Mouse (Mus musculus): Measurements from ENCODE around the gene Calu.
"Not testable (repeated sequence)": the region's sequence is repeated elsewhere in the genome, so short reads cannot be mapped to it uniquely, and the experiment has no call there.

Gene Calu

DNA sequence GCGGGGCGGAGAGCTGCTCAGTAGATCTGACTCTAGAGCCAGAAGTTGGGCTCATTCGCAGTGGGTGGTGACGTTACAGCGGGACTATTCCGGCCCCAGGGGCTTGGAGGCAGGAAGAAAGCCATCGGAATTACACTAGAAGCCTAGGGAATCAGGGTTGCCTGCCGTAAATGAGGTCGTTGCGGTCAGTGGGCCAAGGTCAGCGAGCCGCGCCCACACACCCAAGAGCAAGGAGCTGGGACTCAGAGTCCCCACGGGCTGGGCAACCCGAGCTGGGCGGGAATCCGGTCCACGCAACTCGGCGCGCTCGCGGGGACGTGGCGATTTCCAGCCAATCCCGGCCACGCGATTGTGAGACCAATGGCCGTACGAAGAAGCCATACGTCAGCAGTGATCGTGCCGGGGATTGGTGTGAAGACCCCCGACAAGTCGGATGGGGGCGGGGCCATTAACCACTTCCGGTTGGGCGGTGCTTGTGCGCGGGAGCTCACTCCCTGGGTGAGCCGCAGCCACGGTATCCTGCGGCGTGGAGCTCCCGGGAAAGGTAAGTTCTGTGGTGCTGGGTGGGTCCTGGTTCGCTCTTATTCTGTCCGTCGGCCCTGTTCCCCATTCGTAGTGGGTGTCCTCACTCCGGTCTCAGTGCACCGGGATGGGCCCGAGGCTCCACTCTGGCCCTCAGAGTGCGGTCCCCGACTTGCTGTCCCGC is at the start of gene Calu:
Gene Calu (plus strand): TSS at position 405 of the 706 bp plus-strand sequence.
- DNase-seq: peak; percentile 99

DNA sequence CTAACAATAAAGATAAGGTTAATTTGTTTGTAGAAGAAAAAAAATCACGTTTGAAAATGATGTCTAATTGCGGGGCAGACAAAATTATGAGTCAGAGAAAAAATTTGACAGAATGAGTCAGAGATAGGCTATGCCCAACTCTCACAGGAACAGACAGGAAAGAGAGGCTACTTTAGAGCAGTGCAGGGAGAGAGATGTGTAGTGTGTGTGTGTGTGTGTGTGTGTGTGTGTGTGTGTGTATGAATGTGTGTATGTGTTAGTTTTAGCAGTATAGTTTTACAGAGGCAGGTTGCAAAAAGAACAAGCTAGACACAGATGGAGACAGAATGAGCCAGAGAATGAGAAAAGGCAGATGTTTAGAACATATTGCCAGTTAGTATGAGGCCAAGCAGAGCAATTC is 48.8 kb upstream of the Calu start:
- DNase-seq: no peak

DNA sequence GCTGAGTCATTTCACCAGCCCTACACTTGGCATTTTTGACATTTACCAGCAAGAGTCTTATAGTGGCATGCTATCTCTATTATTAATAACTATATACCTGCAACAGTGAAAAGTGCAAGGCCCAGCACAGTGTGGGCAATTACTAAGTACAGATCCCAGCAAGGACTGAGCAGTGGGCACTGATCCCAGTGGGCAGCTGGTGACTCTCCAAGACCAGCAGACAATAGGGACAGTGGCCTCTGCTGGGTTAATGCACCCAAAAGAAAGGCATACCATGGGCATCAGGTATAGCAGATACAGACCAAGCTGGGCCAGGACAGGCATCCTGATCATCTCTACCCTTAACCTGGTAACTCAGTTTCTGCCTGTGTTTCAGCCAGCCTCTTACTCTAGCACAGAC is 44.6 kb upstream of the Calu start:
- no peak for DNase-seq

DNA sequence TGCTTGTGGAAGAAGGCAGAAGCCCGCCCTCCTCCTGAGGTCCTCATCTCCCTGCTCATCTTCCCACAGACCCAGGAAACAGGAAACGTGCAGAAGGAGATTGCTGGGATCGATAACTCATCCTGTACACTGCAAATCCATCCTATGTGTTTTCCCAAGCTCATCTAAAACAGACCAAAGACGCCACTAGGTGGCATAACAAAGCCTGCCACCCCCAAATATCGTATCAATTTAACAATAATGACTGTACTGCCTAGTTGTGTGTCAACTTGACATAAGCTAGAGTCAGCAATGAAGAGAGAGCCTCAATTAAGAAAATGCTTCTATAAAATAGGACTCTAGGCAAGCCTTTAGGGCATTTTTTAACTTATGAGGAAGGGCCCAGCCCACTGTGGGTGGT is 44.1 kb upstream of the Calu start:
- DNase-seq: no peak

DNA sequence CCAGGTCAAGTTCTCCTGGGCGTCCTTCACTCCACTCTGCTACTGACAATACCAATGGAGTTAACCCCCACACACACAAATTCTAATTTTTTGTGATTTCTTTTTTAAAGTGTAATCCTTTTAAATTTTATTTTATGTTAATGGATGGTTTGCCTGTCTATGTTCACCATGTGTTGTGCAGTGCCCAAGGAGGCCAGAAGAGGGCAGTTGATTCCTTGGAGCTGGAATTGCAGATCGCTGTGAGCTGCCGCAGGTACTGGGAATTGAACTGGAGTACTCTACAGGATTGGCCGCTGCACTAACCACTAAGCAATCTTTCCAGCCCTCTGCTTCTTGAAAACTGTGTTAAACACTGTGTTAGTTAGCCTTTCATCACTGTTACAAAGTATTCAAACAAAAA is 42.4 kb upstream of the Calu start:
- DNase-seq: no peak

DNA sequence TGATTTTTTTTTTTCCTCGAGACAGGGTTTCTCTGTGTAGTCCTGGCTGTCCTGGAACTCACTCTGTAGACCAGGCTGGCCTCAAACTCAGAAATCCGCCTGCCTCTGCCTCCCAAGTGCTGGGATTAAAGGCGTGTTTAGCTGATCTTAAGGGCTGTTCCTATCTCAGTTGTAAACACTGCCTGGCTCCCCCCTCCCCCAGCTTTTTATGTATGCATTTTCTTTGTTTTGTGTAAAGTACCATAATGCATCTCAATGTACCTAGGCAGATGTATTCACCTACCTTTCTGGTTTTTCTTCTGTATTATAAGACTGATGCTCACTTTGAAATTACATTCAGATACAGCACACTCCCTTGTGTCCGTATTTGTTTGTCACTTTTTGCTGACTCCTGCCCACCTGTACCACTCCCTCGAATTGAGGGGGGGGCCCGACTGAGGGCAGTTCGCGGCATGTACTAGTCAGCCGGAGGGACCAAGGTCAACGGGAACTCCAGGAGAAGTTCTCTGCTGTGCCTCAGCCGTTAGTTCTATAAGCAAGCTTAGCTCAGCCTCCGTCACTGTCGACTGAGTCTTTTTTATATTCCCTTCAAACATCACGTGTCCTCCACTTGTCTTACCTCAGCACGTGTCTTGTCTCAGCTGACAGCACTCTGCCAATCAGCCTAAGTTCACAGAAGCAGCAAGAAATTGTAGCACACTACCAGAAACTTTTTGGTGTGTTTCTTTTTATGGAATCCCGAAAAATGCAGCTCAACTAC is 38.8 kb upstream of the Calu start:
- DNase-seq: no peak

DNA sequence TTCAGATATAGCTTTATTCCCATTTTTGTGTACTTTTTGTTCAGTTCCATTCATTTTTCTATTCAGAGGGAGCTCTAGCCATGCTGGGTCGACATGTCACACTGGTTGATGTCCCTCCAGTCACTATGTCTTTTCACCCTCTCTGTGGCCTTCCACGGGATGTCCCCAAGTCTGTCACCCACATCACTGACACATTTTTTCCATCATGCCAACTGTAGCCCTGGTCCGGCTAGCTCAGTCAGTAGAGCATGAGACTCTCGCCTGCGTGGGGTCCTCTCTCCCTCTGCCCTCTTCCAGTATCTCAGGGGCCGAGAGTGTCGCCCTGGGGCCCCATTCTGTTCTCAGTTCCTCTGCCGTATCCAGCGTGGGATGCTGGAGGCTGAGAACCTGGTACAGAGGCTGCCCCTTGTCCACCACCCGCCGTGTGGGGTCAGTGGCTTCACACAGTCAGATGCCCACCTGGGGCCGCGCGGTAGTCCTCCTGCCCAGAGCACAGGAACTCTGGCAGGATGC is 34.1 kb upstream of the Calu start:
- DNase-seq: no peak

DNA sequence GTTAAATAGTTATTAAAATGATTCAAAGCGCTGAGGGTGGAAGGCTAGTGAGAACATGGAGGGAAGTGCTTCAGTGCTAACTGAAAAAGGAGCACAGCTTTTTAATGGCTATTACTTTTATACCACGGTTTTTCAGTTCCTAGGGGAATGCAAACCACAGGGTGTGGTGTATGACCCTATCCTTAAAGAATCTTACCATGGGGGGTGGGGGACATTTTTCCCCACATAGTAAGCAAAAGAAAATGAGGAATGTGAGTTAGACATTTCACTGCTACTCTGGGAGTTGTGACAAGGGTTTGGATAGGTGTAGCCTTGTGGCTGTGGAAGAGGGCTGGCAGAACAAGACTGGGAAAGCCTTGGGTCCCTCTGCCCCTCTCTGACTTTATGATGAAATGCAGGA is 30.6 kb upstream of the Calu start:
- DNase-seq: no peak

DNA sequence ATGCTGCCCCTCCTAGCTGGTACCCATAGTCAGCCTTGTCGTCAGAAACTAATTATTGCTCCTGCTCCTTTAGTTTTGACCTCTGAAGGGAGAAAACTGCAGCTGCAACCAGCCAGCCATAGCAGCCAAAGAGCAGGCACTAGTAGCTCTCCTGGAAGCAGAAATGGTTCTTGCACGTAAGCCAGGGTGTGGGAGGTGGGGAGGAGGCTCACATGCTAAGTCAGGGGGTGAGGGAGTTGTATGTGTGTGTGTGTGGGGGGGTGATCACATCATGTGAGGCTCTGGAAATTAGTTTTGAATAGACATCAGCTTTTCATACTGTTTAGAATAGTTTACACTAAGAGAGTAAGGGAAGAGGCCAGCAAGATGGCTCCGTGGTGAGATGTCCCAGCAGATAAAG is 29.9 kb upstream of the Calu start:
- no peak for DNase-seq

DNA sequence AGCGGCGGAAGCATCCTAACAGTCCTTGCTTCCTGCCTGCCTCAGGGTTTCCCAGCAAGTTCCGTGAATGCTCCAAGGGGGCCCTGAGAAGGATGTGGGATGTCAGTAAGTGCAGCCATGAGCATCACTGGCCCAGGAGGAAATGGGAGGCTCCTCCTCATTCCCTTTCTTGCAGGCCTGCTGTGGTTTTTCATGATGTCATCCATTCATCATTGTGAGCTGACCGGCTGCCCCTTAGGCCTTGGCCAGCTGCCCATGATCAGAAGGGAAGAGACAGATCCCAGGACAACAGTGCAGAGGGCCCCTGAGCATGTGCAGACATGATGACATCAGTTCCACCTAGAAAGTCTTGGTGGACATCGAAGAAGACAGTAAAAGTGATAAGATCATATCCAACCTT is 29.0 kb upstream of the Calu start, which contains the start of gene Fam71f1:
Gene Fam71f1 (plus strand): TSS at position 262 of the 400 bp plus-strand sequence.
- peak; percentile 31 for DNase-seq

DNA sequence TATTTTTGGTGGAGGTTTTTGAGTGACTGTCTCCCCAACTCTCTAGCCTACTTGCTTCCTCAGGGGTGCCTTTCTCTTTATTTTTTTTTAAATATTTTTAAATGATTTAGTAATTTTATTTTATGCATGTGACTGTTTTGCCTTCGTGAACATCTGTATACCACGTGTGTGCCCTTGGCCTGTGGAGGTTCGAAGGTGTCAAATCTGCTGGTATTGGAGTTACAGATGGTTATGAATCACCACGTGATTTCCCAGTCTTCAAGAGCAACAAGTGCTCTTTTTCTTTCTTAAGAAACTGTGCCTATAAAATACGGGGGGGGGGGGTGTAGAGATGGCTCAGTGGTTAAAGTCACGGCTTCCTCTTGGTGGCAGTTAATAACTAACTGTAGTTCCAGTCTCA is 26.3 kb upstream of the Calu start:
- no peak for DNase-seq

DNA sequence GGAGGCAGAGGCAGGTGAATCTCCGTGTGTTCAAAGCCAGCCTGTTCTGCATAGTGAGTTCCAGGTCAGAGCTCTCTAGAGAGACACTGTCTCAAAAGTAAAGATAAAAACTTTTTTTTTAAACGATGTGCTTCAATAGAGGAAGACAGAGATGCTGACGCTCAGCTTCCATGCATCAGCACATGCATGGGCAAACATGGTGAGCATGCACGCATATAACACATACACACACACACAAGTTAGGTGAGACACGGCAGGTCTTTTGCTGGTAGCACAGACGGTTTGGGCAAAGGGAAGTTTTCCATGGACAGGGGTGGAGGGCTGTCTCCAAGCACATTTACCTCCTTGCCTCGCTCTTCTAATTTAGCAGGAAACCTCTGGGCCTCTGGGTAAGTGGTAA is 25.7 kb upstream of the Calu start:
- no peak for DNase-seq

DNA sequence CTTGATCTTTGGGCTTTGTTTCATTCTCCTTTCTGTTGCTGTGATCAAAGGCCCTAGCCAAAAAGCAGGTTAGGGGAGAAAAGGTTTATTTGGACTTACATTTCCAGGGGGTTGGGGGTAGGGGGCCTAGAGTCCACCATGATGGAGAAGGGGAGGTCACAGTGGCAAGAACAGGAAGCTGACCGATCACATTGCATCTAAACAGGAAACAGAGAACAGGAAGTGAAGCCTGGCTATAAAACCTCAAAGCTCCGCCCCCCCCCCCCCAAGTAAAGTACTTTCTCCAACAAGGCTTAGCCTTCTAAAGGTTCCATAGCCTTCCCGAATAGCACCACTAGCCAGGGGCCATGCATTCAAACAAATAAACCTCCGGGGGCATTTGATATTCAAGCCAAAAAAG is 25.1 kb upstream of the Calu start:
- no peak for DNase-seq

DNA sequence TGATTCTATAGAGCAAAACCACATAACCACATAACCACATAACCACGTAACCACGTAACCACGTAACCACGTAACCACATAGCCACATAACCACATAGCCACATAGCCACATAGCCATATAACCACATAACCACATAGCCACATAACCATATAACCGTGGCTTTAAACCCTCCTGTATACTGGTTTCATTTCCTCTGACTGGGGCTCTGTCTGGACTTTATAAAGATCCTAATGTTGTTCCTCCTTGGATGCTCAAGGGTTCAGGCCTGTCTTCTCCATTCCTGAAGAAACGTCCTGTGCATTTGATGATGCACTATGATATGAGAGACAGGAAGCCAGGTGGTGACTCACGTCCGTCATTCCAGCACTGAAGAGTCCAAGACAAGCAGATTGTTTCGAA is 20.9 kb upstream of the Calu start:
- DNase-seq: no peak

DNA sequence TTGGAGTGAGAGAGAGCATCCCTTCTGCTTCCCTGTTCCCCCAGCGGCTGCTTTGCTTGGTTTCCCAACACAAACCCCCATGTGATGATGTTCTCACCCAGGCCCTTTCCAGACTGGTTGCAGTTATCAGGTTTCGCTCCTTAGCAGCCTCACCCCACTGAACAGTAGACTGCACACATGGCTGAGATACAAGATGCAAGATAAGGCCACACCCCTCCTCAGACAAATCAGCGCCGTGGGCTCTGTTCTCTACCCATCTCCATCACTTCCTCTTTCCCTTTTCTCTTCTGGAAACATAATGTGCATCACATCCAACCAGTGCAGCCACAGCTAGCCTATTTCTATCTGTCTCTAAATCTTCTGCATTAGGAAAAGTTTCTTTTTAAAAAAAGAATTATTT is 18.4 kb upstream of the Calu start:
- no peak for DNase-seq

DNA sequence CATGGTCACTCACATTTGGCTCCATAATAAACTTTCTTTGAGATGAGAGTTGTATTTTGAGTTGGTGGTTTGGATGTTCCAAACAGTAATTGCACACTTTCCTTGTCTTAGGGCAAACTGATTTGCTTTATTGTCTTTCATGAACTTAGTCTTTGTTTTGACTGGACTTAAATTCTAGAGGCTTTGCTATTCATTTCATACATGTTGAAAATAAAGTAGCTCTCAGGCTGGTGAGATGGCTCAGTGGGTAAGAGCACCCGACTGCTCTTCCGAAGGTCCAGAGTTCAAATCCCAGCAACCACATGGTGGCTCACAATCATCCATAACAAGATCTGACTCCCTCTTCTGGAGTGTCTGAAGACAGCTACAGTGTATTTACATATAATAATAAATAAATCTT is 1.4 kb upstream of the Calu start:
- DNase-seq: not testable (repeated sequence)

DNA sequence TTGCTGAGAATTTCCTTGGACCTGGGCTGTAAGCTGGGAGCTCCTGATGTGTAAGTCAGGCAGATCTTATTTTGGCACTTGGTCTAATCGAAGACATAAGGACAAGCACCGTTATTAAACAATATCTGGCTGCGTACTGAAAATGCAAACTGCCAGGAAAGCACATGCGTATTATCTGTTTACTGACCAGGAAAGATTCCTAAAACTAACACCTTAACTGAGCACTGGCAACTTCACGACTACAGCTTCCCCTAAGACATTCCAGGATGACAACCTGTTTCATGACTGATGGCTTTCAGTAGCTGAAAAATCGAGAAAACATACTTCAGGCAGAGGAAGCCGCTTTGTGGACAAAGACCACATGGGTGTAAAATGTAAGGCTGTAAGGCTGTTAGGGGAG is 680 bp upstream of the Calu start:
- DNase-seq: no peak

DNA sequence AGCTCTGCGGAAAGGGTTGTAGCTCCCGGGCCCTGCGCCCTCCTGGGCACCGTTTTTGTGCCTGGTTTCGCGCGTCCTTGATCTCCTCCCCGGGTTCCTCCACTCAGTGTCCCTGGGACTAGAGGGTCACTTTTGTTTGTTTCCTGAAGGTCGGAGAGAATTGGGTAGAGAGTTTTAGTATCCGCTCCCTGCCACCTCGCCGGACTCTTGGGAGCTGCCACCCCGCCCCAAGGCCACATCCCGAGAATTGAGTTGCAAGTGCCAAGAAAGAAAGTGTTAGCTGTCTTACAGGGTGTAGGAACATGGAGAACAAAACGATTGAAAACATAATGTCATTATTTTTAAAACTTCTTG is 479 bp downstream of the Calu start:
- DNase-seq: no peak

DNA sequence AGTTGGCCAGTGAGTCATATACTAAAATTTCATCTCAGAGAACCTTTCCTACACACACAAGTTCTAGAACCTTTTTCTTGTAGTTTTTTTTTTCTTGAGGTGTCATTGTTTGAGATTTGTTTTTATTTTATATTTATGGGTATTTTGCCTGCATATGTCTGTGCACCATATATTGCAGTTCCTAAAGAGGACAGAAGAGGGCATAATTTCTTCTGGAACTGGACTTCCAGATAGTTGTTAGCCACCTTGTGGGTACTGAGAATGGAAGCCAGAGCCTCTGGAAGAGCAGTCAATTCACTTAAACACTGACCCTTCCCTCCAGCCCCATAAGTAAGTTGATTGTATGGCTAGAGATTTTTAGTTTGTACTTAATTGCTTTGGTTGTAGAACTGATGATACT is 3.7 kb downstream of the Calu start:
- no peak for DNase-seq

DNA sequence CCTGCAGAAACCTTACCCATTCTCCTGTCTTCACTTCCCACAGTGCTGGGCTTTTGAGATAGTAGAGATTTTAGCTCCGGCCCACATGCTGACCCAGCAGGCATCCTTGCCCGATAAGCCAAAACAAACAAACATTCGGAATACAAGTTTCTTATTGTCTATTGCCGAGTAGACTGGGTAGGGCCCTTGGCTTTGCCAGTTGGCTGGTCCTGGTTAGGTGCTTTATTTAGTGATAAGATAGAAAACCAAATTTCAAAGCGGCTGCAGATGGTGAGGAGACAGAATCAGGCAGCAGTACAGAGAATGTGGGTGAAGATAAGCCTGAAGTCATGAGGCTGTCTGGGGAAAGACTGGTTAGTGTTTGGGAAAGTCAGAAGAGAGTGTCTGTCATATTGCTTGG is 4.9 kb downstream of the Calu start:
- DNase-seq: no peak

DNA sequence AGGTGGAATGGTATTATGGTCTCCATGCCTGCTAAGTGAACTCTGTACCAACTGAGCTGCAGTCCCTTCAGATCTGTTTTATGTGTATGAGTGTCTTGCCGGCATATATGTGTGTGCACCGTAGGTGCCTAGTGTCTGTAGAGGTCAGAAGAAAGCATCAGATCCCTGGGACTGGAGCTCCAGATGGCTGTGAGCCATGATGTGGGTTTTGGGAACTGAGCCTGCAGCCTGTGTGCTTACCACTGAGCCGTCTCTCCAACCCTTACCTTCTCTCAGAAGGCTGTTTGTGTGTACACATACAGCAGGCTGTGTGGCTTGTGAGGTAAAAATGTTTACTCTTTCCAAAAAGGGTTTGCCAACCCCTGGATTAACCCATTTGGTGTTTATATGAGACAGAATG is 11.5 kb downstream of the Calu start:
- DNase-seq: no peak

DNA sequence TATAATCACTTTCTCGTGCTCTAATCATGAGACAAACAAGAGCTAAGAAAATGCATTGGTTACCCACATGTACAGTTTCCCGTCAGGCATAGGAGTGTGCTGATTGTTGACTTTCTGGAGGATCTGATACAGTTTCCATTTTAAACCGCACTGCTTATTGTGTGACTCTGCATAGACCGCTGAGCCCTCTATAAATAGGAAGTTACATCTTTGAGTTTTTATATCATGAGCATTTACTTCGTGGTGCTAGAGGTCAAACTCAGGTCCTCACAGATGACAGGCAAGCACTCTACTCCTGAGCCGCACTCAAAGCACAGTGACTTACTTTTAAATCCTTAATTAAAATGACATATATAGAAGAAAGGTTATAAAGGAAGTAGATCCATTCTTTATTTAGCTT is 12.3 kb downstream of the Calu start:
- DNase-seq: no peak

DNA sequence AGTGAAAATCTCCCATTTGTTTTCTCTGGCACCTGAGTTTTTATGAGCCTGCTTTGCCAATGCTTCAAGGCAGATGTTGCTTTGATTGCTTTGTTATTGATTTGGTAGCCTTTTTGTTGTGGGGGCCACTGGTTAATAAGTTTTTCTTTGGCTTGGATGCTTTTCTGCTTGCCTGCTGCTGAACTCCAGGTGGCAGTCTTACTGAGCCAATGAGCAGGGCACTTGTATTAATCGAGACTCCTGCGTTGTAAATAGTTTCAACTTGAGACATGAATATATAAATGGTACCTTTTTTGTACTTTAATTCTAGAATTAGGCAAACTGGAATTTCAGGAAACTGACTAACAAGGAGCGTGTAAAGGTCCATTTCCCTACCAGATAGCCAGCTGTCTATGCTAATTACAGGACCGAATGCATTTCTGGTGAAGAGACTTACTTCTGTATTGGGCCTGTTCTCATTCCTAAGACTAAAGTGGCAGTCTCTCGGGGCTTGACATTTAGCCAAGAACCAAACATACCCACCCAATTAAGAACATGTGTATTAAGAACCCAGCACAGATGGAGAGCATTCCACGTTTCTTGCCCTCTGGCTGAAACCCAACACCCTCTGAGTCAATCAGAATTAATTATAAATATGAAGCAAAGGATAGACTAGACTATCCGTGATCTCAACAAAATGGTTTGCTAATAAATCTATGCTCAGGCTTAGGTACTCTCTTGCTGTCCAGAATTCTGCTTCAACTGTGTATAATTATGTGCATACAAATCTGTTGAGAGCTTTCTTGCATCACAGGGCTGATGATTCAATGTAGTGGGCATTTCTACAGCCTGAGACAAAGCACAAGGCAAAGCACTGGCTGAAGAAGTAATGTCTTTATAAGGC is 14.6 kb downstream of the Calu start:
- DNase-seq: peak; percentile 24

DNA sequence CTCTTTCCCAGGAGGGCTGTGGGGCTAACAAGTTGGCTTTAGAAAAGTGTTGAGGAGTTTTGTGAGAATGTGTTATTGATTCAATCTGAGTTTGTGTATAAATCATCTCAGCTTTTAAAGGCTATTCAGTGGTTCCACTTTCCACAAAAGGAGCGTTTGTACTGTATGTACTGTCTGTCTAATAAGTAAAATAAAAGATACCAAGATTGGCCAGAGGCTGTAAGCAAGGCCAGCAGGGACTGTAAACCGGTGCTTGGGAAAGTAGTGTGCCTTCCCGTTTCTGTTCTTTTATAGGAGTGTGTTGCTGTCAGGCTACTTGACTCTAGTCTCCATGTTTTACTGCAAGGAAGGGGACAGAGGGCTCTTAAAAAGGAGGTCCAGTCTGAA is 15.3 kb downstream of the Calu start:
- no peak for DNase-seq

All from layer of hippocampus, adult 9-11 months (tissue).